Mouse (Mus musculus) hindbrain, embryonic 10.5 days (tissue): ENCODE data around the gene Aamp. TPM values are rescaled to one million over a fixed set of nuclear protein-coding genes. Genes with fewer than 3 reads are reported as not detected.

Experiments
- DNase-seq: peaks from one replicate; pipeline ENCODE4 v3.0.0-alpha.2; 2017; ENCODE audit warnings: low spot score
- H3K27ac ChIP-seq: fragments of 300-500 bp; sonication (generic); 2 replicates; pipeline ENCODE4 v1.5.1; 2016; ENCODE audit warnings: mild to moderate bottlenecking, moderate library complexity
- H3K27me3 ChIP-seq: fragments of 300-500 bp; sonication (generic); 2 replicates; pipeline ENCODE4 v1.6.1; 2016; ENCODE audit warnings: mild to moderate bottlenecking; ENCODE audit not compliant: poor library complexity, insufficient read depth, severe bottlenecking
- H3K36me3 ChIP-seq: fragments of 300-500 bp; sonication (generic); 2 replicates; pipeline ENCODE4 v1.6.1; 2016; ENCODE audit warnings: mild to moderate bottlenecking, moderate library complexity
- H3K4me1 ChIP-seq: fragments of 300-500 bp; sonication (generic); replicated peaks from 2 replicates; pipeline ENCODE4 v1.6.1; 2016; ENCODE audit warnings: mild to moderate bottlenecking
- H3K4me3 ChIP-seq: fragments of 300-500 bp; sonication (generic); 2 replicates; pipeline ENCODE4 v1.5.1; 2016; ENCODE audit warnings: mild to moderate bottlenecking, moderate library complexity
- H3K9me3 ChIP-seq: fragments of 300-500 bp; sonication (generic); 2 replicates; pipeline ENCODE4 v1.6.1; 2016; ENCODE audit warnings: mild to moderate bottlenecking, moderate library complexity
- WGBS: fragments of 180-500 bp; shearing (Covaris S2); methylation state at CpG from one replicate; pipeline ENCODE4 v1.1.7; 2016; 5-methylcytosine and 5-hydroxymethylcytosine counted together
- polyA plus RNA-seq: library from polyadenylated mRNA; unstranded; fragments of >200 nt; fragmentation: Nextera tagmentation; extraction: Ambion mirVana; gene quantifications from 2 replicates; pipeline ENCODE4 v1.2.1, GENCODE M21; 2016

The Aamp gene
- polyA plus RNA-seq, 1 experiment from 2014 or later, result 238 TPM

DNA sequence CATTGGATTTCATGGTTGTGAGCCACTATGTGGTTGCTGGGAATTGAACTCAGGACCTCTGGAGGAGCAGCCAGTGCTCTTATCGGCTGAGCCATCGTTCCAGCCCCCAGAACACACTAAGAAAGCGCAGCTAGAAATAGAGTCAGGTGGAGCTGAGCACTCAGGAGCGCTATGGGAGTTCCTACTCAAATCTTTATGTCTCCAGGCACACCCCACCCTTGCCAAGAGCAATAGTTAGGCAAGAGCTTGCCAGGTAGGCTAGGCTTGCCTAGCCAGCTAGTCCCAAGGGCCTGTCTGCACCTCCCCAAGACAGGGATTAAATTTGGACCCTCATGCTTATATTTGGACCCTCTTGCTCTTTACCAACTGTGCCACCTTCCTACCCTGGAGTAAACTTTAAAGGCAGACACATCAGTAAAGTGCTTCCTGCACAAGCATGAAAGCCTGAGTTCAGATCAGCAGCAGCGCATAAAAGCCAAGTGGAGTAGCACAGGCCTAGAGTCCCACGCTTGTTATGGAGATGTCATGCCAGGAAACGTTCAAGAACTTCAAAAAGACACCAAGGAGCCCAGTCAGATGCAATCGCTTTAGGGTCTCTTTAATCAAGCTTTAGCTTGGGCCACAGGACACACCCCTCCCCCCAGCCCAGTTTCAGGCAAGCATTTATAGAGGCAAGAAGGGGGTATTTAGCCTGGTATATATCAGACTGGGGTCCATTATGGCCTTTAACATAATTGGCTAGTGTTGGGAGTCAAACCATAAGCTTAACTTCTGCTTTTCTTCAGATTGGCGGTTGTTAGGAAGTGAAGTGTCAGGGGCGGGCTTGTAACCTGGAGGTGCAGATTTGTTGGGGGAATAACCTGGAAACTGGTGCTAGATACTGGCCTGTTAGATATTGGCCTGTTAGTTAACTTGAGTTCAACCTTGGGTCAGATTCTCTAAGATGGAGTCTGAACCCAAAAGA, 23.7 kb upstream of the Aamp start:
- no peaks in the 10 kb centered on the region for H3K9me3 ChIP-seq
- H3K36me3 ChIP-seq, result no peaks in the 10 kb centered on the region
- H3K27me3 ChIP-seq, result peaks cover 10% of the 10 kb centered on the region; the same call in 1 of the 2 replicates
- no peak overlapping the region for H3K27ac ChIP-seq
- DNase-seq, result no peak
- H3K4me1 ChIP-seq, result peaks cover 16% of the 10 kb centered on the region
- WGBS, result 76% methylated on average over 10 of the region's 10 CpGs
- H3K4me3 ChIP-seq, result no peak overlapping the region

GRCm38 (mm10) chr1:74307146-74307545, 22.6 kb upstream of the Aamp start:
- WGBS, result 82% methylated on average over 1 of the region's 1 CpGs
- Histone ChIP-seq H3K27me3 (peaks cover 14% of the 10 kb centered on the region; the same call in 1 of the 2 replicates), H3K36me3 (no peaks in the 10 kb centered on the region), H3K9me3 (no peaks in the 10 kb centered on the region), H3K27ac (no peak overlapping the region), H3K4me3 (no peak overlapping the region), H3K4me1 (peaks cover 20% of the 10 kb centered on the region)
- DNase-seq, result no peak

DNA sequence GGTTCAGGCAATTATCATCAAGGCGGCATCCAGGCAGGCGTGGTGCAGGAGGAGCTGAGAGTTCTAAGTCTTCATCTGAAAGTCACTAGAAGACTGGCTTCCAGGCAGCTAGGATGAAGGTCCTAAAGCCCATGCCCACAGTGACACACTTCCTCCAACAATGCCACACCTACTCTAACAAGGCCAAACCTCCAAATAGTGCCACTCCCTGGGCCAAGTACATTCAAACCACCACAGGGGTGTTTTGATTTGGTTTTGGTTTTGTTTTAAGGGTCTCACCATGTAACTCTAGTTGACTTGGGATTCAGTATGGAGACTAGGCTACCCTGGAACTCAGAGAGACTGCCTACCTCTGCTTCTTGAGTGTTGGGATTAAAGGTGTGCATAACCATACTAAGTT, 21.0 kb upstream of the Aamp start, which contains the start of gene Tmbim1:
Gene Tmbim1 (minus strand): TSS at position 101 of the 400 bp plus-strand sequence.
- H3K9me3 ChIP-seq, result no peaks in the 10 kb centered on the region
- H3K4me3 ChIP-seq, result peak within 1 kb of the TSS; percentile 62; the same call in 1 of the 2 replicates
- peaks cover 14% of the 10 kb centered on the region; the same call in 1 of the 2 replicates for H3K27me3 ChIP-seq
- H3K27ac ChIP-seq, result no peak within 1 kb of the TSS
- WGBS, result 86% methylated on average over 2 of the region's 2 CpGs
- no peak for DNase-seq
- H3K4me1 ChIP-seq, result peaks cover 20% of the 10 kb centered on the region
- no peaks in the 10 kb centered on the region for H3K36me3 ChIP-seq

DNA sequence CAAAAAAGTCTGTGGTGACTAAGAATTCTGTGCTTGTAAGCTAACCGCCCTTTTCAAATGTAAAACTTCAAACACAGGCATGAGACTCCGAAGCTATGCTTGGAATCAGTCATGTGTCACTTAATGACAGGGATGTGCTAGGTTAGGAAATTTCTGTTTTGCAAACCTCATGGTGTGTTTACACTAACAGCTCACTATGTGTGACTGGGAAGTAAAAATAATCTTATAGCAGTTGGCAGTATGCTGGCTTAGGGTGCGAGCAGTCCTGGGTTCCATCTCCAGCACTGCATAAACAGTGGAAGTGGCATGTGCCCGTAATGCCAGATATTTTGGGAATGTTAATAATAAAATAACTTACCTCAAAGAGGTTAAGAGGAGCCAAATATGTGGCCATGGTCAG, 20.4 kb upstream of the Aamp start:
- WGBS, result 78% methylated on average over 4 of the region's 4 CpGs
- Histone ChIP-seq H3K27me3 (peaks cover 14% of the 10 kb centered on the region; the same call in 1 of the 2 replicates), H3K9me3 (no peaks in the 10 kb centered on the region), H3K4me3 (no peak overlapping the region), H3K27ac (no peak overlapping the region), H3K4me1 (peaks cover 19% of the 10 kb centered on the region), H3K36me3 (no peaks in the 10 kb centered on the region)
- no peak for DNase-seq

DNA sequence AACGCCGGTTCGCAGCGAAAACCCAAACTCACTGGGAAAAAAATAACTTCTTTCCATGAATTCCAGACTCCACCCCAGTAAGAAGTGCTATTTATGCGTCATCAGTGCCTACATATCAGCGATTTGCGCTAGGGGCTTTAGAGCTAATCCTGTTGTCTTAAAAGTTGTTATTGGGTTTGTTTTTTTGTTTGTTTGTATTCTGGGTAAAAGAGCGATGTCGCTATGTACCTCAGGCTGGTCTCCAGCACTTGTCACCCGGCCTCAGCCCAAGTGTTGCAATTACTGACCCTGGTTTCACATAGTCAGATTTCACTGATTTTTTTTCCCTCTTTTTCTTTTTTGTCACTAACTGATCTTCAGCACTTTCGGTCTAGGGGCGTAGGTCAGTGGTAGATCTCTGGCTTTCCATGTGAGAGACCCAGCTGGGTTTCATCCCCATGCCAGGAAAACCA, 19.8 kb upstream of the Aamp start:
- 5% methylated on average over 12 of the region's 12 CpGs for WGBS
- no peak for DNase-seq
- peaks cover 17% of the 10 kb centered on the region for H3K4me1 ChIP-seq
- H3K4me3 ChIP-seq, result peak overlapping the region; percentile 62
- peaks cover 14% of the 10 kb centered on the region; the same call in 1 of the 2 replicates for H3K27me3 ChIP-seq
- peak overlapping the region; percentile 83 for H3K27ac ChIP-seq
- H3K36me3 ChIP-seq, result no peaks in the 10 kb centered on the region
- H3K9me3 ChIP-seq, result no peaks in the 10 kb centered on the region

GRCm38 (mm10) chr1:74303509-74304338, 19.2 kb upstream of the Aamp start:
- Histone ChIP-seq H3K27me3 (peaks cover 14% of the 10 kb centered on the region; the same call in 1 of the 2 replicates), H3K4me3 (peak overlapping the region; percentile 62), H3K27ac (peak overlapping the region; percentile 83), H3K36me3 (no peaks in the 10 kb centered on the region), H3K9me3 (no peaks in the 10 kb centered on the region), H3K4me1 (peaks cover 17% of the 10 kb centered on the region)
- peak; percentile 63 for DNase-seq
- under 1% methylated on average over 56 of the region's 56 CpGs for WGBS

DNA sequence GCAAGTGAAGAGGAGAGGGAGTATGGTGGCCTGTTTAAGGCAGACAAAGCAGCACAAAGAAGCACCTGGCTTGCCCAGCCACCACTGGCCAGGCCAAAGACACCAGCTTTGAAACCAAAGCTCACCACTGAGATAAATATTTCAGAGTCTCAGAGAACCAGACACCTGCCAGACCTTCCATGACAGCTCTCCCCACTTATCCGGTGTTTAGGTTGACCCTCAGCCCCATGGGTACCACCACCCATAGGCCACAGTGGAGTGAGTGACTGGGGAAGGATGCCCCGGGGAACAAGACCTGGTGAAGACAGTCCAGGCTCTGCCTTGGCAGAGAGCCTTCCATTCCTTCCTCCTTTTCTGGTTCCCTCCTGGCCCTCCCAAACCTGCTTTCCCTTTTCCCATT, 18.3 kb upstream of the Aamp start:
- H3K4me1 ChIP-seq, result peaks cover 17% of the 10 kb centered on the region
- H3K27me3 ChIP-seq, result peaks cover 14% of the 10 kb centered on the region; the same call in 1 of the 2 replicates
- WGBS, result 73% methylated on average over 2 of the region's 2 CpGs
- no peaks in the 10 kb centered on the region for H3K36me3 ChIP-seq
- H3K27ac ChIP-seq, result no peak overlapping the region
- H3K9me3 ChIP-seq, result no peaks in the 10 kb centered on the region
- H3K4me3 ChIP-seq, result no peak overlapping the region
- no peak for DNase-seq

DNA sequence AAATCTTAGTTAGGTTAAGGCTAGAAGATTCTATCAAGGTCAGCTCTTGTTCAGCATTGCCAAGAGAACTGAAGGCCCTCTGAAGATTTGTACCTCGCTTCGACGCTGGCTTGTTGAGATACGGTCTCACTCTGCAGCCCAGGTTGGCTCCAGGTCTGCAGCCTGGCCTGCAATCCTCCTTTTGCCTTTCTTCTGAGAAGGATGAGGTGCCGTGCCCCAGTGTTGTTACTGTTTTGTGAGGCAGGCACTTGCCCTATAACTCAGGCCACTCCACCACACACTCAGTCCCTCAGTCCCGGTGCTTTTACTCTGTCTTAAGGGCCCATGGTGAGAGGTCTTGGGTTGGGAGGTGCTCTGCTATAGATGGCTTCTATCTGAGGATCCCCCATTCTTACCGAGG, 17.7 kb upstream of the Aamp start:
- WGBS, result 92% methylated on average over 7 of the region's 7 CpGs
- DNase-seq, result no peak

GRCm38 (mm10) chr1:74300347-74301110, 16.0 kb upstream of the Aamp start:
- no peak overlapping the region for H3K27ac ChIP-seq
- peaks cover 7% of the 10 kb centered on the region for H3K36me3 ChIP-seq
- H3K4me1 ChIP-seq, result peaks cover 38% of the 10 kb centered on the region
- H3K27me3 ChIP-seq, result peaks cover 12% of the 10 kb centered on the region; the same call in 1 of the 2 replicates
- H3K9me3 ChIP-seq, result no peaks in the 10 kb centered on the region
- DNase-seq, result no peak
- no peak overlapping the region for H3K4me3 ChIP-seq
- WGBS, result 88% methylated on average over 6 of the region's 6 CpGs

More for the DNA sequence above, 17.7 kb upstream of the Aamp start:
- Histone ChIP-seq H3K27ac (no peak overlapping the region), H3K9me3 (no peaks in the 10 kb centered on the region), H3K4me3 (no peak overlapping the region), H3K36me3 (peaks cover 2% of the 10 kb centered on the region), H3K4me1 (peaks cover 21% of the 10 kb centered on the region), H3K27me3 (peaks cover 14% of the 10 kb centered on the region; the same call in 1 of the 2 replicates)

DNA sequence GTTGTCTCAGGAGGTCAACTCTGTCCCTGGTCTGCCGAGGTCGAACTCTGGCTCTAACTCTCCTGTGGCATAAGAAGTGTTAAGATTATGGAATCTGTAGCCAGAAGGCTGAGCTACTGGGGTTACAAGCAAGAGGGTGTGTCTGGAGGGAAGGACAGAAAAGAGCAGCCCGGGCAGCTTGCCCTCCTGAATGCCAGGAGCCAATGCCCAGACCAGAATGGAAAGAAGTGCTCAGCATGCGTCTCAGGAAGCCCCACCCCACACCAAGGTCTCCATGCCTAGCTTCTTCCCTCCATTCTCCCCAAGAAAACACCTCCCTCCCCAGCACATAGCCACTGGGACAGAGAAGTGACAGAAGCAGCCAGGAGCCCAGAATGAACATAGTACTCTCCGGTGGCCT, 14.5 kb upstream of the Aamp start:
- 80% methylated on average over 5 of the region's 5 CpGs for WGBS
- H3K9me3 ChIP-seq, result no peaks in the 10 kb centered on the region

GRCm38 (mm10) chr1:74298157-74298750, 13.7 kb upstream of the Aamp start:
- peaks cover 4% of the 10 kb centered on the region; the same call in 1 of the 2 replicates for H3K27me3 ChIP-seq
- H3K36me3 ChIP-seq, result peaks cover 12% of the 10 kb centered on the region
- no peak overlapping the region for H3K4me3 ChIP-seq
- peaks cover 34% of the 10 kb centered on the region for H3K4me1 ChIP-seq
- DNase-seq, result no peak
- 0 out of 2 replicates have a peak overlapping the region, but pooled peaks have one; percentile 31 for H3K27ac ChIP-seq
- WGBS, result 87% methylated on average over 5 of the region's 5 CpGs
- no peaks in the 10 kb centered on the region for H3K9me3 ChIP-seq

More for the DNA sequence above, 14.5 kb upstream of the Aamp start:
- H3K27ac ChIP-seq, result no peak overlapping the region
- peaks cover 41% of the 10 kb centered on the region for H3K4me1 ChIP-seq
- peaks cover 4% of the 10 kb centered on the region; the same call in 1 of the 2 replicates for H3K27me3 ChIP-seq
- peaks cover 11% of the 10 kb centered on the region for H3K36me3 ChIP-seq
- no peak overlapping the region for H3K4me3 ChIP-seq
- DNase-seq, result no peak
